Mouse (Mus musculus) lung, embryonic 14.5 days (tissue): ENCODE results near the gene Cep135. TPM values are rescaled to one million over a fixed set of nuclear protein-coding genes. Genes with fewer than 3 reads are reported as not detected.

Experiments
- ATAC-seq: fragments of 200-750 bp; cut with Nextera tagmentation; 2 replicates; pipeline ENCODE4 v1.8.0; 2017; ENCODE audit warnings: mild to moderate bottlenecking, moderate TSS enrichment, moderate library complexity; ENCODE audit not compliant: insufficient read depth
- DNase-seq: peaks from one replicate; pipeline ENCODE4 v3.0.0-alpha.2; 2015
- H3K27ac ChIP-seq: fragments of 300-500 bp; sonication (generic); 2 replicates; pipeline ENCODE4 v1.5.1; 2014; ENCODE audit warnings: low read depth, mild to moderate bottlenecking, moderate library complexity
- H3K27me3 ChIP-seq: fragments of 300-500 bp; sonication (generic); 2 replicates; pipeline ENCODE4 v1.6.1; 2014; ENCODE audit warnings: low read length, control low read depth; ENCODE audit not compliant: insufficient read depth
- H3K36me3 ChIP-seq: fragments of 300-500 bp; sonication (generic); 2 replicates; pipeline ENCODE4 v1.6.1; 2014; ENCODE audit warnings: control low read depth; ENCODE audit not compliant: insufficient read depth
- H3K4me1 ChIP-seq: fragments of 300-500 bp; sonication (generic); 2 replicates; pipeline ENCODE4 v1.6.1; 2014; ENCODE audit warnings: antibody characterized with exemption, control low read depth; ENCODE audit not compliant: insufficient read depth
- H3K4me2 ChIP-seq: fragments of 300-500 bp; sonication (generic); 2 replicates; pipeline ENCODE4 v1.6.1; 2014; ENCODE audit warnings: mild to moderate bottlenecking
- H3K4me3 ChIP-seq: fragments of 300-500 bp; sonication (generic); 2 replicates; pipeline ENCODE4 v1.5.1; 2014; ENCODE audit warnings: low read depth, low read length
- H3K9ac ChIP-seq: fragments of 300-500 bp; sonication (generic); 2 replicates; pipeline ENCODE4 v1.6.1; 2014
- H3K9me3 ChIP-seq: fragments of 300-500 bp; sonication (generic); 2 replicates; pipeline ENCODE4 v1.6.1; 2016; ENCODE audit warnings: low read depth, low read length, control low read depth
- CTCF ChIP-seq: IDR thresholded peaks from 2 replicates; pipeline ENCODE4 v1.5.1; 2016; ENCODE audit warnings: antibody characterized with exemption, low read depth
- WGBS: fragments of 180-500 bp; shearing (Covaris S2); extraction: QIAGEN DNeasy Blood & Tissue Kit; methylation state at CpG from one replicate; pipeline ENCODE4 v1.1.7; 2014; 5-methylcytosine and 5-hydroxymethylcytosine counted together
- polyA plus RNA-seq: library from polyadenylated mRNA; unstranded; fragments of >200 nt; fragmentation: Nextera tagmentation; extraction: Ambion mirVana; gene quantifications from 2 replicates; pipeline ENCODE4 v1.2.1, GENCODE M21; 2014

Gene Cep135
- polyA plus RNA-seq, 1 experiment from 2014 or later: 9.6 TPM

- DNase-seq (peak; percentile 86), ATAC-seq (peak; percentile 96)
- Histone ChIP-seq H3K4me2 (peak overlapping the region; percentile 95), H3K27ac (peak overlapping the region; percentile 67), H3K9me3 (no peaks in the 10 kb centered on the region), H3K36me3 (no peaks in the 10 kb centered on the region), H3K27me3 (no peaks in the 10 kb centered on the region), H3K4me3 (peak overlapping the region; percentile 77), H3K4me1 (0 out of 2 replicates have a peak, but pooled peaks cover 5% of the 10 kb centered on the region), H3K9ac (peak overlapping the region; percentile 92)
- TF ChIP-seq CTCF: no peak
- under 1% methylated on average over 77 of the region's 80 CpGs for WGBS
Observed at GRCm38 (mm10) chr5:76657245-76658083, 69.0 kb downstream of the Cep135 start.

GRCm38 (mm10) chr5:76658084-76658934, 69.8 kb downstream of the Cep135 start:
- 1% methylated on average over 38 of the region's 38 CpGs for WGBS
- peak overlapping the region; percentile 95 for H3K4me2 ChIP-seq
- H3K4me1 ChIP-seq: 0 out of 2 replicates have a peak, but pooled peaks cover 5% of the 10 kb centered on the region
- peak overlapping the region; percentile 77 for H3K4me3 ChIP-seq
- DNase-seq (peak; percentile 68), ATAC-seq (peak; percentile 79)
- H3K36me3 ChIP-seq: no peaks in the 10 kb centered on the region
- no peaks in the 10 kb centered on the region for H3K9me3 ChIP-seq
- no peaks in the 10 kb centered on the region for H3K27me3 ChIP-seq
- H3K27ac ChIP-seq: peak overlapping the region; percentile 67
- H3K9ac ChIP-seq: peak overlapping the region; percentile 92
- TF ChIP-seq CTCF: no peak

GRCm38 (mm10) chr5:76659958-76660635, 71.6 kb downstream of the Cep135 start:
- no peak overlapping the region for H3K9ac ChIP-seq
- TF ChIP-seq CTCF: no peak
- ATAC-seq (no peak), DNase-seq (no peak)
- H3K27me3 ChIP-seq: no peaks in the 10 kb centered on the region
- H3K4me3 ChIP-seq: no peak overlapping the region
- 77% methylated on average over 8 of the region's 8 CpGs for WGBS
- H3K4me1 ChIP-seq: 0 out of 2 replicates have a peak, but pooled peaks cover 5% of the 10 kb centered on the region
- H3K36me3 ChIP-seq: no peaks in the 10 kb centered on the region
- no peak overlapping the region for H3K4me2 ChIP-seq
- H3K9me3 ChIP-seq: no peaks in the 10 kb centered on the region
- 0 out of 2 replicates have a peak overlapping the region, but pooled peaks have one; percentile 2 for H3K27ac ChIP-seq

- no peak for DNase-seq
- Histone ChIP-seq H3K36me3 (no peaks in the 10 kb centered on the region), H3K9ac (no peak overlapping the region), H3K9me3 (no peaks in the 10 kb centered on the region), H3K4me3 (no peak overlapping the region), H3K27me3 (no peaks in the 10 kb centered on the region), H3K27ac (no peak overlapping the region), H3K4me1 (0 out of 2 replicates have a peak, but pooled peaks cover 5% of the 10 kb centered on the region), H3K4me2 (no peak overlapping the region)
- no peak for ATAC-seq
- no peak for TF ChIP-seq CTCF
- 47% methylated on average over 4 of the region's 4 CpGs for WGBS
Observed at GRCm38 (mm10) chr5:76661310-76661709, 72.8 kb downstream of the Cep135 start.

- 56% methylated on average over 7 of the region's 7 CpGs for WGBS
- DNase-seq (no peak), ATAC-seq (no peak)
- H3K9ac ChIP-seq: no peak overlapping the region
- H3K4me1 ChIP-seq: 0 out of 2 replicates have a peak, but pooled peaks cover 5% of the 10 kb centered on the region
- no peaks in the 10 kb centered on the region for H3K36me3 ChIP-seq
- H3K9me3 ChIP-seq: no peaks in the 10 kb centered on the region
- TF ChIP-seq CTCF: no peak
- no peak overlapping the region for H3K4me2 ChIP-seq
- H3K27me3 ChIP-seq: no peaks in the 10 kb centered on the region
- no peak overlapping the region for H3K4me3 ChIP-seq
- no peak overlapping the region for H3K27ac ChIP-seq
Observed at GRCm38 (mm10) chr5:76664936-76665335, 76.4 kb downstream of the Cep135 start.

GRCm38 (mm10) chr5:76665421-76665820, 76.9 kb downstream of the Cep135 start:
- peak; percentile 54; the same call in 1 of the 2 replicates for ATAC-seq
- no peaks in the 10 kb centered on the region for H3K9me3 ChIP-seq
- WGBS: 29% methylated on average over 7 of the region's 7 CpGs
- H3K36me3 ChIP-seq: no peaks in the 10 kb centered on the region
- H3K9ac ChIP-seq: no peak overlapping the region
- H3K4me2 ChIP-seq: no peak overlapping the region
- H3K27me3 ChIP-seq: no peaks in the 10 kb centered on the region
- no peak for TF ChIP-seq CTCF
- H3K4me3 ChIP-seq: no peak overlapping the region
- H3K4me1 ChIP-seq: 0 out of 2 replicates have a peak, but pooled peaks cover 1% of the 10 kb centered on the region
- peak; percentile 58 for DNase-seq
- H3K27ac ChIP-seq: no peak overlapping the region
